Mouse (Mus musculus): ENCODE results near the gene Tmc1. TPM values are rescaled to one million over a fixed set of nuclear protein-coding genes. Genes with fewer than 3 reads are reported as not detected.

Tmc1 gene
- polyA plus RNA-seq, 1 experiment = not detected

DNA sequence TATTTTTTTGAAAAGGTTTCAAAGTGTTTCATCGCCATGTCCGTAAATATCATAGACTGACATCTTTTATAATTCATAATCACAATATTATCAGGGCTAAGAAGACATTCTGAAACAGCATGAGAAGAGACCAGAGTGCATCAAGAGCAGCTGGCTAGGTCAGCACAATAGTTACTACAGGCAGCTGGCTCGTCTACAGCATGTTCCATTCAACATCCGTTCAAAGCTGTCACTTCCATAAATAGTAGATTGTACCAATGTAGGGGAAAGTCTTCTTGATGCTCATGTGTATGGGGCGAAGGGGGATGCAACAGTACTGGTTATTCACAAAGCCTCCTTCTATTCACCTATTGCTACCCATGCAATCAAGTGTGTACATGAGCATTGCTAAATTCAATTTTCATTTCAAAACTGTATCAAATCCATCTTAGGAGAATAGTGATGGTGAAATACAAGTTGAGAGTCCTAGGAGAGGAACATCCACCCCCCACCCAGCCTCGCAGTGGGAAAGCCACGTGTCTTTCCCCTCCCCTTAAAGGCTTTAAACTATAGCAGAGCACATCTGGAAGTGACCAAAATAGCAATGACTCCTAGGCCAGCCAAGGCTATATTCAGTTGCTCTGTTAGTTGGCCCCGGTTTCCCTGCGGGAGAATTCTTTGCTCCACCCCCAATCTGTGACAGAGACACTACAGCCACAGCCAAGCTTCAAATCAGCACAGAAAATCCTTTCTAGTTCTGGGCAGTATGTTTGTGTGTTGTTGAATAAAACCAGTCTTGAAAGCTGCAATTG is 117.8 kb downstream of the Tmc1 start:
- H3K27ac ChIP-seq (ENCODE audit: insufficient read depth, low read depth, low read length) = no peak overlapping the region
- H3K4me3 ChIP-seq (ENCODE audit: insufficient read depth, low read length) = no peak overlapping the region
- H3K4me1 ChIP-seq (ENCODE audit: control insufficient read depth, insufficient read depth, low read length) = no peaks in the 10 kb centered on the region
- TF ChIP-seq POLR2A (IDR thresholded peaks at IDR 0.05; ENCODE audit: borderline replicate concordance, low read depth, low read length) = no peak
- no peak for TF ChIP-seq CTCF (IDR thresholded peaks at IDR 0.05; ENCODE audit: low read depth, low read length)

DNA sequence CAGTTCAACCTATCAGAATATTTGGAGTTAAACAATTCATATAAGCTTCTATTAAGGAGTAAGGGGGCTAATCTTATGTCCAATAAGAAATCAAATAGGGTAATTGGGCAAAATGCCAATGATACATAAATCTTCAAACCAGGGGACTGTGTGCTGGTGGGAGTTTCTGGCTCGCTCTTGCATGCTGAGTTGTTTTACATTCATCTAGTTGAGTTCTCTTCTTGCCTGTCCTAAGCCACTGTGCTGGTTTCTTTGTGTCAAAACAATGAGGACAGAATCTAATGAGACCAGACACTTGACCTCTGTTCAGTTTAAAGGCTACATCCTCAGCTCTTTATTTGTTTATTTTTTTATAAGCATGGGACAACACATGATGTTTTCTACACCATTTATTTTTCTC is 119.1 kb downstream of the Tmc1 start:
- Histone ChIP-seq H3K4me1 (ENCODE audit: control insufficient read depth, insufficient read depth, low read length) (no peaks in the 10 kb centered on the region), H3K27ac (ENCODE audit: insufficient read depth, low read depth, low read length) (no peak overlapping the region), H3K4me3 (ENCODE audit: insufficient read depth, low read length) (no peak overlapping the region)
- TF ChIP-seq CTCF (IDR thresholded peaks at IDR 0.05; ENCODE audit: low read depth, low read length) = no peak
- TF ChIP-seq POLR2A (IDR thresholded peaks at IDR 0.05; ENCODE audit: borderline replicate concordance, low read depth, low read length) = no peak

DNA sequence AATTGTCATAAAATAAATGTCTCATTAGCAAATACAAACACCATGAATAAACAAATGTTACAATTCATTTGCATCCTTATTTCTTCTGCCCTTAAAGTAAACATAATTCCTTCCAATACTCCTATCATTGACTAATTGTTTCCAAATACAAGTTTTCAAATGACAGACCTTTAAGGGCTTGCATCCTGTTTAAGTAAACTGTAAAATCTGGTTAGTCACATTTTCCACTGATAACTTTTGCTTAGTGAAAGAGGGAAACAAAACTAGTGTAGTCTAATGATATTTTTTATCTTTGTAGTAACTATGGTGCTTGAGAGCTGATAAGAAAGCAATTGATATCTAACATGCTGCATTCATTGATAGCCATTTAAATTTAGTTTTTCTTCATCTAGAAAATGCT is 154.5 kb downstream of the Tmc1 start:
- no peak for TF ChIP-seq POLR2A (IDR thresholded peaks at IDR 0.05; ENCODE audit: borderline replicate concordance, low read depth, low read length)
- no peak for TF ChIP-seq CTCF (IDR thresholded peaks at IDR 0.05; ENCODE audit: low read depth, low read length)
- Histone ChIP-seq H3K4me3 (ENCODE audit: insufficient read depth, low read length) (no peak overlapping the region), H3K4me1 (ENCODE audit: control insufficient read depth, insufficient read depth, low read length) (no peaks in the 10 kb centered on the region), H3K27ac (ENCODE audit: insufficient read depth, low read depth, low read length) (no peak overlapping the region)

DNA sequence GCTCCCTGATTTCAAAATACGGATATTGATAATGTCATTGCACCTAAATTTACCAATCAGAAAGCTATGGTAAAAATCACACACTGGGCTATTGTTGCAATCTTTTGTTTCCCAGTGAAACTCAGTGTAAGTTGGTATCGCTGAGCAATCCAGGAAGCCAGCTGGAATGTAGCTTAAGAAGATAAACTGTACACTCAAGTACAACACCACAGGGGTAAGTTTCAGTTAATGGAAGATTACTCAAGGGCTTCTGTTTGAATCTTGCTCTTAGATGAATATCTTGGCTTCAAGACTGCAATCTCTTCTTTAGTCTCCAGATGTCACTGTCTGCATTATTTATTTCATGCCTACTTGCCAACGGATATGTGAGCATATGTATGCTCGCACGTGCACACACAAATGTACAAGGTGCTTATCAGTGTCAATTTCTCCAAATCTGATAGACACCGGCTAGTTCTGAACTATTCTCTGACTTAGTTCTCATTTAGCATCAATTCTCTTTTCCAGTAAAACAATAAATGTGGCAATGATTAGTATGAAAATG is 156.4 kb downstream of the Tmc1 start:
- TF ChIP-seq CTCF (IDR thresholded peaks at IDR 0.05; ENCODE audit: low read depth, low read length) = no peak
- no peak for TF ChIP-seq POLR2A (IDR thresholded peaks at IDR 0.05; ENCODE audit: borderline replicate concordance, low read depth, low read length)
- H3K4me3 ChIP-seq (ENCODE audit: insufficient read depth, low read length) = no peak overlapping the region
- no peaks in the 10 kb centered on the region for H3K4me1 ChIP-seq (ENCODE audit: control insufficient read depth, insufficient read depth, low read length)
- no peak overlapping the region for H3K27ac ChIP-seq (ENCODE audit: insufficient read depth, low read depth, low read length)

DNA sequence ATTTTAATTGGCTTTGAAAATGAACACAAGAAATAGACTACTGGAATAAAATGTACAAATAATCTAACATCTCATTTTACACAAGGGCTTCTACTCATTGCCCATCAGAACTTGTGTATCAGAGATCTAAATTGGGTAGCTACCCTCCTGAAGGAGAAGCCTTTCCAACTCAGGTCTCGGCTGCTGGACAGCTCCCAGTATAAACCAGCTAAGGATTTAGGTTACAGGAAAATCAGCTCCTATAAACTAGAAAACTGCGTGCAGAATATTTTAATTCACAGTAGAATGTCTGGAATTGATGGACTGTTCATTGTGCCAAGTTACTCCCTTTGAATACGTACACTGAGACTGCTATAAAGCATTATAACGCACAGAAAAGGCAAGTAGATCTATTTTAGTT is 158.0 kb downstream of the Tmc1 start:
- TF ChIP-seq CTCF (IDR thresholded peaks at IDR 0.05; ENCODE audit: low read depth, low read length) (no peak), POLR2A (IDR thresholded peaks at IDR 0.05; ENCODE audit: borderline replicate concordance, low read depth, low read length) (no peak)
- H3K27ac ChIP-seq (ENCODE audit: insufficient read depth, low read depth, low read length) = no peak overlapping the region
- no peaks in the 10 kb centered on the region for H3K4me1 ChIP-seq (ENCODE audit: control insufficient read depth, insufficient read depth, low read length)
- no peak overlapping the region for H3K4me3 ChIP-seq (ENCODE audit: insufficient read depth, low read length)

DNA sequence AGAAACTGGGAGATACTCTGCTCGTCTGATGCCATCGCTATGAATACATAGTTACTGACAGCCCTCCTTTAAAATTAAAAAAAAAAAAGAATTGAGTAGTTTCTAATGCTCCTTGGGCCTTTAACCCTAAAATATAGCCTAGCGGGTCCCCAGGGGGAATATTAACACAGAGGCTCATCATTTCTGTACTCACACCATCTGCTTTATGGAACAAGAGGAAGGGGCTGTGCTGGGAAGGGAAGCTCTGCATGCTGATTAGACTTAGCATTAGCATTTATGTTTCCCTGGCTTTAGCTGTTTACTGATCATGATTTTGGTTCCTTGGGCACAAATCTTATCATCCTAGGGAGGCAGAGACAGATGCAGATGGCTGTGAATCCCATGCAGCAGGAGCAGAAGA is 159.0 kb downstream of the Tmc1 start:
- Histone ChIP-seq H3K4me1 (ENCODE audit: control insufficient read depth, insufficient read depth, low read length) (no peaks in the 10 kb centered on the region), H3K27ac (ENCODE audit: insufficient read depth, low read depth, low read length) (no peak overlapping the region), H3K4me3 (ENCODE audit: insufficient read depth, low read length) (no peak overlapping the region)
- TF ChIP-seq POLR2A (IDR thresholded peaks at IDR 0.05; ENCODE audit: borderline replicate concordance, low read depth, low read length) = no peak
- no peak for TF ChIP-seq CTCF (IDR thresholded peaks at IDR 0.05; ENCODE audit: low read depth, low read length)

DNA sequence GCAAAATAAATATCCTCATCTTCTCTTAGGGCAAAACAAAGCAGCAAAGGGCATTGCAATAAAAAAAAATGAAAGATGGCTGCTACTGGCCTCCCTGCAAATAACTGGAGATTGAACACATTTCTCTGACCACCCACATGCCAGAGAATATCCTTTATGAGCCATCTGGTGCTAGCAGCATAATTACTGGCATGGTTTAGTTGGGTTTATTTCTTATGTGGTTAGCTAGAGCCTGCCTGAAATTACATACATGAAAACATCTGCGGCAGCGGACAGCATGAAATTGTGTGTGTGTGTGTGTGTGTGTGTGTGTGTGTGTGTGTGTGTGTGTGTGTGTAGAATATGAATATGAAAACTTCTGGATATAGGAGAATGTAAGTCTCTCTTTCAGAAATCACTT is 161.2 kb downstream of the Tmc1 start:
- no peak overlapping the region for H3K4me3 ChIP-seq (ENCODE audit: insufficient read depth, low read length)
- no peak overlapping the region for H3K27ac ChIP-seq (ENCODE audit: insufficient read depth, low read depth, low read length)
- no peaks in the 10 kb centered on the region for H3K4me1 ChIP-seq (ENCODE audit: control insufficient read depth, insufficient read depth, low read length)
- TF ChIP-seq CTCF (IDR thresholded peaks at IDR 0.05; ENCODE audit: low read depth, low read length) (no peak), POLR2A (IDR thresholded peaks at IDR 0.05; ENCODE audit: borderline replicate concordance, low read depth, low read length) (no peak)

DNA sequence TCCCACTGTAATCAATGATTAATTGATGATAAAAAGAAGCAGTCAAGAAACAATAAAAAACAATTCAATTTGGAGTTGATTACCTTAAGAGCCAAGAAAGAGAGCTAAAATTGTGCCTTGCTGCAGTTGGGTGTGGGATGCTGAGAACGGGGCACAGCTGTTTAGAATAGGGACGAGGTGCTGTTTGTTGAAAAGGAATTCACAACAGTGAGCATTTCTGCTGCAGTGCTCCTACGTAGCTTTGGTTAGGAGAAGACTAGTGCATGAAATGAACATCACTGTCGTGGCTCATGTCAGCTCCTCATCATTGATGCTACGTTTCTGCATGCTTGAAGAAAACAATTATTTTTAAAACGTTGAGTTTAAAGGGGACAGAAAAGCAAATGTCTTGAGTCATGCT is 166.7 kb downstream of the Tmc1 start:
- Histone ChIP-seq H3K4me3 (ENCODE audit: insufficient read depth, low read length) (no peak overlapping the region), H3K4me1 (ENCODE audit: control insufficient read depth, insufficient read depth, low read length) (no peaks in the 10 kb centered on the region), H3K27ac (ENCODE audit: insufficient read depth, low read depth, low read length) (no peak overlapping the region)
- no peak for TF ChIP-seq POLR2A (IDR thresholded peaks at IDR 0.05; ENCODE audit: borderline replicate concordance, low read depth, low read length)
- TF ChIP-seq CTCF (IDR thresholded peaks at IDR 0.05; ENCODE audit: low read depth, low read length) = no peak

DNA sequence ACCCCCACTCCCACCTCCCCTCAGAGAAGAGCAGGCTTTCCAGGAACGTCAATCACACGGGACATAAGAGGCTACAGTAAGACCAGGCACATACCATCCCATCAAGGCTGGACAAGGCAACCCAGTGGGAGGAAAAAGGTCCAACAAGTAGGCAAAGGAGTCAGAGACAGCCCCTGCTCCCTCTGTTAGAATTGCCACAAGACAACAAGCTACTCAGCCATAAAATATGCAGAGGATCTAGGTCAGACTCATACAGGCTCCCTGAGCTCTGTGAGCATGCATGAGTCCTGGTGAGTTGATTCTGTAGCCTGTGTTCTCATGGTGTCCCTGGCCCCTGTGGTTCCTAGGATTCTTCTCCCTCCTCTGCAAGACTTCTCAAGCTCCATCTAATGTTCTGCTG is 178.3 kb downstream of the Tmc1 start:
- no peak for TF ChIP-seq POLR2A (IDR thresholded peaks at IDR 0.05; ENCODE audit: borderline replicate concordance, low read depth, low read length)
- TF ChIP-seq CTCF (IDR thresholded peaks at IDR 0.05; ENCODE audit: low read depth, low read length) = no peak
- Histone ChIP-seq H3K4me1 (ENCODE audit: control insufficient read depth, insufficient read depth, low read length) (no peaks in the 10 kb centered on the region), H3K27ac (ENCODE audit: insufficient read depth, low read depth, low read length) (no peak overlapping the region), H3K4me3 (ENCODE audit: insufficient read depth, low read length) (no peak overlapping the region)

DNA sequence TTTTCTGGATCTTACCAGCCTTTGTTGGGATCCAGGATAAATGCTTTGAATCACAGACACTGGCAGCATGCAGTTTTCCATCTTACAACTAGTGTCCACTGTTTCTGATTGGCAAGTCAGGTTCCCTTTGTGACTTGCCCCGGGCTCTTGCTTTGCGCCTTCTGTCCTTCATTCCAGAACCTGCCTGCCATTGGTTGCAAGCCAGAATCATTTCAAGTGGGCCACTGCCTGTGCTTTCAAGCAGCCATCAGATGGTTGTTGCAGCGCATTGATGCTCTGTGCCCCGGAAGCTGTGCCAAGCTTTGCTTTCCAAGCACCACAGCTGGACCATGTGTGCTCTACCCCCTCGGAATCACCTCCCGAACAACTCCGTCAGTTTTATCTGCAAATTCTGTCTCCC is 180.1 kb downstream of the Tmc1 start:
- Histone ChIP-seq H3K4me1 (ENCODE audit: control insufficient read depth, insufficient read depth, low read length) (no peaks in the 10 kb centered on the region), H3K27ac (ENCODE audit: insufficient read depth, low read depth, low read length) (no peak overlapping the region), H3K4me3 (ENCODE audit: insufficient read depth, low read length) (no peak overlapping the region)
- TF ChIP-seq POLR2A (IDR thresholded peaks at IDR 0.05; ENCODE audit: borderline replicate concordance, low read depth, low read length) (no peak), CTCF (IDR thresholded peaks at IDR 0.05; ENCODE audit: low read depth, low read length) (no peak)

All from bone marrow macrophage, adult 2 months (primary cell).